Mouse (Mus musculus): Measurements from ENCODE around the gene Nudt19. TPM values are rescaled to one million over a fixed set of nuclear protein-coding genes. Genes with fewer than 3 reads are reported as not detected.
"Not testable (repeated sequence)": the region's sequence is repeated elsewhere in the genome, so short reads cannot be mapped to it uniquely, and the experiment has no call there.

Nudt19 gene
- total RNA-seq, 1 experiment from 2014 or later, result 53.3 TPM

GRCm38 (mm10) chr7:35569724-35570123, 13.6 kb upstream of the Nudt19 start:
- not testable (repeated sequence) for ATAC-seq (replicated peaks; ENCODE audit: low read depth, poor library complexity, severe bottlenecking)

DNA sequence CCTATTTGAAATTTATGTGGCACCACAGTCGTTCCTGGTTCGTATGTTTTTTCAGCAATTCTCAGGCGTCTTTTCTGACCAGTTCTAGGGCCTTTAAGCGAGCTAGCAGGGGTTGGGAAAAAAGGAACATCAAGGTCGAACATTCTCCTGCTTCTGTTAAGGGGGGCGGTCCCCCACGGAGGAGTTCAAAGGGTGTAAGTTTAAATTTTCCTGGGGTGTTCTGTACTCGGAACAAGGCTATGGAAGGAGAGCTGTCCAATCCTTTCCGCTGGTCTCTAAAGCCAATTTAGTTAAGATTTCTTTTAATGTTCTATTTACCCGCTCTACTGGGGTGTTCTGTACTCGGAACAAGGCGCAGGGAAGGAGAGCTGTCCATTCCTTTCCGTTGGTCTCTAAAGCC, 9.9 kb upstream of the Nudt19 start:
- ATAC-seq (replicated peaks; ENCODE audit: low read depth, poor library complexity, severe bottlenecking), result not testable (repeated sequence)

DNA sequence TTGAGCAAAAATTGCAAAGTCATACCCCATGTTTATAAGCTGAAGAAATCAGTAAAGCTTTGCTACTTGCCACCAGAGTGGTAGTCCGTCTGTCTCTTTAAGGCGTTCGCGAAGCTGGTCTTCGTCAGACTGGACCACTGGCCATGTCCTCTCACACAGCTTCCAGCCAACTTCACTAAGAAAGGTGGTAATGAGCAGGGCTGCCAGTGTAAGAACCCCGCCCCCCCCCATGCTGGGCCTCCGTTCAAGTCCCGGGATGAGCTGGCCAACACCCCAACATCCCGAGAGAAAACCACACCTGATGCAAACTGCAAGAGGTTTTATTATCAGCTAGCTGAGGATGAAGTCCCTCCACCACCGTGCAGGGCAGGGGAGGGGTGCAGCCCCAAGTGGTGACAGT, 8.8 kb upstream of the Nudt19 start:
- not testable (repeated sequence) for ATAC-seq (replicated peaks; ENCODE audit: low read depth, poor library complexity, severe bottlenecking)

- no peak for ATAC-seq (replicated peaks; ENCODE audit: low read depth, poor library complexity, severe bottlenecking)
Measured at GRCm38 (mm10) chr7:35564067-35564865, 8.2 kb upstream of the Nudt19 start.

GRCm38 (mm10) chr7:35563071-35563470, 7.0 kb upstream of the Nudt19 start:
- no peak for ATAC-seq (replicated peaks; ENCODE audit: low read depth, poor library complexity, severe bottlenecking)

GRCm38 (mm10) chr7:35559838-35560237, 3.7 kb upstream of the Nudt19 start:
- peak; percentile 15; the same call in 1 of the 2 replicates for ATAC-seq (replicated peaks; ENCODE audit: low read depth, poor library complexity, severe bottlenecking)

GRCm38 (mm10) chr7:35558681-35559080, 2.6 kb upstream of the Nudt19 start:
- ATAC-seq (replicated peaks; ENCODE audit: low read depth, poor library complexity, severe bottlenecking), result no peak

DNA sequence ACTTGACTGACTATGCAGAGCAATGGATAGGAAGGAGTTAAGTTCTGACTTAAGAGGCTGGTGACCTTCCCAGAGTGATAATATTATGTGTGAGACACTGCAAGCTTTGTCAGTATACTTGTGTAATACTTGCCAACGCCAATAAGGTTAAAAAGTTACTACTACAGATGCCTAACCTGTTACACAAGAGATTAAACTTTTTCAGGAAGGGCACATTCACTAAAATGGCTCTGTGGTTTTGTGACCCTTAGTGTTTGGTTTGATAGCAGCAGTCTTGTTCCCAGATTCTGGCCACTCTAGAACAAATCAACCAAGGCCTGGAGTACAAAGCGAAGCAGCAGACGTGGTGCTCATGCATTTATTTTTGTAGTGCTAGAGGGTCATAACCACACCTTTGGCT, 1.5 kb upstream of the Nudt19 start:
- ATAC-seq (replicated peaks; ENCODE audit: low read depth, poor library complexity, severe bottlenecking), result peak; percentile 56

GRCm38 (mm10) chr7:35556905-35557304, 801 bp upstream of the Nudt19 start:
- no peak for ATAC-seq (replicated peaks; ENCODE audit: low read depth, poor library complexity, severe bottlenecking)

DNA sequence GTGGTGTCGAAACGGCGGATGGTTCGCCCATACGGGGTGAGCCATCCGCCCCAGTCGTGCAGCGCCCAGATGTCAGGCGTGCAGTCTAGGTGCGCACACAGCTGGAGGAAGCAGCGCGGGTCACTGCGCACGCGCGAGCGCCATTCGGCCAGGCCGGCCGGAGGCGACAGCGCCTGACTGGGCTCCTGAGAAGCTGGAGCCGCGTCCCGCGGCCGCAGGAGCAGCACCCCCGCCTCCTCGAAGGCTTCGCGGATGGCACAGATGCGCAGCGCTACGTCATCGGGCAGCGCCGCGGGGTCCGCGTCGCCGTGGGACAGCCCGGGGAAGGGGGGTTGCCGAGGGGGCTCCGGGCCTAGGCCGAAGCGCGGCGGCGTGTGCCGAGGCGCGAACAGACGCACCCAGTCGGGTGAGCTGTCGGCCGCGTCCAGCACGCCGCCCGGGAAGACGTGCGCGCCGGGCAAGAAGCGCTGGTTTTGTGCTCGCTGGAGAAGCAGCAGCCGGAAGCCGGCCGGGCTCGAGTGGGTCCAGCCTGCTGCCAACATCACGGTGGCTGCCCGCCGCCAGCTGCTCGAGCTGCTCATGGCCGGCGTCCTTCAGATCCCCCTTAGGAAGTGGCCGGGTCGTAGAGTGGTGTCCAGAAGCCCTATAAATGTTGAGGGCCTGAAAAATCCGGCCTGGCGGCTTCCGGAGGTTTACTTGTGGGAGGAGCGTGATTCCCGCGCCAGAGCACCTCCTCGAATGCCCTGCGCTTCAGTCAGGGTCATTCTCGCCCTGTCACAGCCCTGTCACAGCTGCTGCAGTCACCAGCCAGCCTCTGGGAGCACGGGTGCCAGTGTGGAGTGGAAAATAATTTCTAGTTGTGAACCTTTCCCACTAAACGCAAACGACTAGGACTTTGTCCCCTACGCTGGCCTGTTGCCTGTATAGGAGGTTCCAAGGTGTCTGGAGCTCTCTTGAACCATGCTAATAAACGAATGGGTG, 590 bp downstream of the Nudt19 start:
- peak; percentile 59 for ATAC-seq (replicated peaks; ENCODE audit: low read depth, poor library complexity, severe bottlenecking)

- ATAC-seq (replicated peaks; ENCODE audit: low read depth, poor library complexity, severe bottlenecking), result peak; percentile 11
Measured at GRCm38 (mm10) chr7:35554605-35555175, 1.4 kb downstream of the Nudt19 start.

DNA sequence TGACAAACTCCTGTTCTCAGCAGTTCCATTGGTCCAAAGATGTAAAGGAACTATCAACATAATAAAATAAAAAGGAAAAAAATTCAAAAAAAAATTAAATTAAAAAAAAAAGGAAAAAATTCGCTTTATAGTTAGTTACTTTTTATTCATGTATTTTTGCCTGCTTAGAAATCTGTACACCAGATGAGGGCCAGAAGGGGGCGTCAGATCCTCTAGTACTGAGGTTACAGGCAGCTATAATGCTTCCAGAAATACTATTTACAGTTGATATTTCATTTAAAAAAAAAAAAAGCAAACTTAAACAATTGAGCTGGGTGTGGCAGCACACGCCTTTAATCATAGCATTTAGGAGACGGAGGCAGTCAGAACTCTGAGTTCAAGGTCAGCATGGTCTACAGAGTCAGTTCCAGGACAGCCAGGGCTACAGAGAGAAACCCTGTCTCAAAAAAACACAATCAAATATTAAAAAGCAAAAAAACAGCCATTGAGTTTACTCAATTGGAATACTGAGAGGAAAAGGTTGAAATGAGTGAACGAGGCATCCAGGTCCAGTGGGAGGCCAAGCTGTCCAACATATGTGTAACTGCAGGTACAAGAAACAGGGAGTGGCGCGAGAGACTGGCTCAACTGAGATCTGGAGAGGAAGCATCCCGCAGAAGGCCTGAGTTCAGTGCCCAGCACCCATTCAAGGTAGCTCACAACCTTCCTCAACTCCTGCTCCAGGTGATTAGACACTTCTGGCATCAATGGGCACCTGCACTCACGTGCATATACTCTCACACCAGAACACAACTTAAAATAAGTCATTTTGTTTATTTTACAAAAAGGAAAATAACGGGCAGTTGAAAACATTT, 2.1 kb downstream of the Nudt19 start:
- ATAC-seq (replicated peaks; ENCODE audit: low read depth, poor library complexity, severe bottlenecking), result no peak

DNA sequence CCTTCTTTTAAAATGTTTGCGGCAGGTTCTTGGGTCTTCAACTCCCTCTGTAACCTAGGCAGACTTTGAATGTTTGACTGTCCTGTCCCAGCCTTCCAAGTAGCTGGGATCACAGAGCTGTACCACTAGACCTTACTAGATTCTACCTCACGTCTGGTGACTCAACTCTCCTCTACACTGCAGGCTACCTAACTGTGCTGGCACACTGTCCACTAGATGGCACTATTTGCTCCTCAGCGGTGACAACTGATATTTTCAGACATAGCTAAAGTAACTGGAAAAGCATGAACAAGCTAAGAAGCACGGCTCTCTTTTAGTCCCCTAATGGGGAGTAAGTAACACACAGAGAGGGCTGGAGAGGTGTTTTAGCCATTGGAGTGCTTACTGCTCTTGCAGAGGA, 10.2 kb downstream of the Nudt19 start:
- peak; percentile 95 for ATAC-seq (replicated peaks; ENCODE audit: low read depth, poor library complexity, severe bottlenecking)

DNA sequence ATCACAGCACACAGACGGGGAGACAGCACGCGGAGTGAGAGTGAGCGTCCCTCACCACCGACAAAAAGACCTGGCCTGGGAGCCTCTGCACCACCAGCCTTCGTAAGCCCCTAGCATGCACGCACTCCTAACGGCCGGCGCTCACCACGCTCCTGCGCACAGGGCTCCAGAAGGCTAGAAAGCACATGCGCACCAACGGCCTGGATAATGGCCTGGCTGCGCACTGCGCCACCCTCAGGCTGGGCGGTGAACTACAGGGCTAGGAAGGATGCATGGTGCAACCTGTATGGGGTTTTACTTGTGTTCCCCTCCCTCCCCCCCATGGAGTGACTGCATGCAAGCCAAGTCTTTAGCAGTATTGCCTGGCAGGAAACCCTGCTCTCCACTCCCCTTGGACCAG, 18.5 kb downstream of the Nudt19 start, which contains the start of gene Tdrd12:
Gene Tdrd12, minus strand, starts transcription at position 184 of the 400 bp plus-strand sequence.
- ATAC-seq (replicated peaks; ENCODE audit: low read depth, poor library complexity, severe bottlenecking), result no peak

GRCm38 (mm10) chr7:35535750-35536512, 20.2 kb downstream of the Nudt19 start:
- 0 out of 2 replicates have a peak, but pooled peaks have one; percentile 25 for ATAC-seq (replicated peaks; ENCODE audit: low read depth, poor library complexity, severe bottlenecking)

DNA sequence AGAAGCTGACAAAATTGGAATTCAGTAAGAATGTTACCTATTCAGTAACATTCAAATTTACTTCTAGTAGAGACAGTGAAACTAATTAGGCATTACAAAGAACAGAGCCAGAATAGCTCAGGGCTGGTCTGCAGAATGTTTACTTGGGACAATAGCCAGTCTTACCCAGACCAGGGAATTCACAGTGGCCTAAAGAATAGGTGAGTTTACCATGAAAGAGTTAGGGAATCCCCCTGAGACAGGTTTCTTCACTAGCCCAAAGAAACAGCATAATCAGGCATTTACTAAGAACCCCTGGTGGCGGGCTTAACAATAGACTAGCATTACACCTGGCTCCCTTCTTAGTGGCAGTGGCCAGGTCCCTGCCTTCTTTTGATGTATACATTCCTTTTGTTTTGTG, 25.6 kb downstream of the Nudt19 start:
- ATAC-seq (replicated peaks; ENCODE audit: low read depth, poor library complexity, severe bottlenecking), result not testable (repeated sequence)

- no peak for ATAC-seq (replicated peaks; ENCODE audit: low read depth, poor library complexity, severe bottlenecking)
Measured at GRCm38 (mm10) chr7:35530026-35530425, 26.1 kb downstream of the Nudt19 start.

- ATAC-seq (replicated peaks; ENCODE audit: low read depth, poor library complexity, severe bottlenecking), result peak; percentile 58
Measured at GRCm38 (mm10) chr7:35526795-35527194, 29.3 kb downstream of the Nudt19 start.

DNA sequence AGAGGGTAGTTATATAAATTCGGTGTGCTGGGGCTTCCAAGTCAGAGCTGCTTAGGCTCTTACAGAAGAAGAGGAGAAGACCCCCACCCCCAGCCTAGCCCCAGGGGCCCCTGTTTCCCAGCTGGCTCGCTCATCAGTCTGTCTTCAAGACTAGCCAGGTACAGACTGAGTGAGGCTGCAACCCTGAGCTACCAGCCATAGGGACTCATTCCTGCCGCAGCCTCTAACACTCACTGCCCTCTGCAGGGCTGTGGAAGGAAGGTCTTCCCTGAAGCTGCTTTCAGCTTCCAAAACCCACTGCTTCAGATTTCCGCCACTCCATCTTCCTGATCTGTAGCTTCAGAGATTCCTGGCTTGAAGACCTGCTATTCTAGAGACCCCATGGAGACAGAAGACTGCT, 54.1 kb downstream of the Nudt19 start:
- no peak for ATAC-seq (replicated peaks; ENCODE audit: low read depth, poor library complexity, severe bottlenecking)

Measured in common myeloid progenitor, adult 5-6 weeks (primary cell).